Mouse (Mus musculus): ENCODE results near the gene Espnl.

Gene Espnl

DNA sequence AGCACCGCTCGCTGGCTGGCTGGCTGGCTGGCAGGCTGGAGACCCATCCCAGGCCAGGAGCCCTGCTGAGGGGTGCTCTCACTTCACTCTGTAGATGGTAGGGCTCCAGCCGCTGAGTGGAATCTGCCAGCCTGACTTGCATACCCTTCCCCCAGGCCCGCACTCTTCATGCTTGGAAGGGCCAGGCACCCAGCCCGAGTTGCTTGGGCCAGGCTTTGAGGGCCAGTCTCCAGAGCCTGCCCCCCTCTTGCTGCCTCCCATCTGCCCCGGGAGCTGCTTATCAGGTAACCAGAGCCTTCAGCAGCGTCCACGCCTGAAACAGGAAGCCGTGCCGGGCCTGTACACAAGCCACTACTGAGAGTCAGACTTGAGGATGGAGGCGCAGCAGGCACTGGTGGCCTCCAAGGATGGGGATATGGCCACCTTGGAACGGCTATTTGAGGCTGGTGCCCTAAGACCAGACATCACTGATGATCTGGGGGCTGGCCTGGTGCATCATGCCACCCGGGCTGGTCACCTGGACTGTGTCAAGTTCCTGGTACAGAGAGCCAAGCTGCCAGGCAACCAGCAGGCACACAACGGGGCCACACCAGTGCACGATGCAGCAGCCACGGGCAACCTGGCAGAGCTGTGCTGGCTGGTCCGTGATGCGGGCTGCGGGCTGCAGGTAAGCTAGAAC, at the start of gene Espnl:
Gene Espnl, plus strand, starts transcription at position 316 of the 679 bp plus-strand sequence.
- DNase-seq (ENCODE audit: low spot score) = peak; percentile 60

GRCm38 (mm10) chr1:91272260-91272659, 49.6 kb upstream of the Espnl start:
- no peak for DNase-seq (ENCODE audit: low spot score)

GRCm38 (mm10) chr1:91276581-91276980, 45.3 kb upstream of the Espnl start:
- DNase-seq (ENCODE audit: low spot score) = no peak

DNA sequence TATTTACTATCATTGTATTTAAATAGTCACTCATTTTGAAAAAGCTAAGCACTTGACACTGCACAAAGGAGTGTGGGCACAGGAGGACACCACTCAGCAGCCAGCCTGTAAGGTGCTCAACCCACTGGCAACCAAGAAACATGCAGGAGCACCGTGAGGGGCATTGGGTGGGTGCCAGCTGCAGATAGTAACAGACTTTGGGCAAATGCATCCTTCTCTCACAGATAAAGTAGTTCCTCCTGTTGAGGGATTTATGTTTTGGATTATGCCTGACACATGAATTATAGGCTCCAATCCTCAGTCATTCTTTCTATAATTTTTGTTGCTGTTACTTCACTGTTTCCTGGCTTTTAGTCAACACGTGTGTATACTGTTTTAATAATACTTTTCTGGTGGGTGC, 44.4 kb upstream of the Espnl start:
- no peak for DNase-seq (ENCODE audit: low spot score)

- DNase-seq (ENCODE audit: low spot score) = no peak
Observed at GRCm38 (mm10) chr1:91278410-91279119, 43.3 kb upstream of the Espnl start.

GRCm38 (mm10) chr1:91279126-91279525, 42.7 kb upstream of the Espnl start:
- DNase-seq (ENCODE audit: low spot score) = no peak

DNA sequence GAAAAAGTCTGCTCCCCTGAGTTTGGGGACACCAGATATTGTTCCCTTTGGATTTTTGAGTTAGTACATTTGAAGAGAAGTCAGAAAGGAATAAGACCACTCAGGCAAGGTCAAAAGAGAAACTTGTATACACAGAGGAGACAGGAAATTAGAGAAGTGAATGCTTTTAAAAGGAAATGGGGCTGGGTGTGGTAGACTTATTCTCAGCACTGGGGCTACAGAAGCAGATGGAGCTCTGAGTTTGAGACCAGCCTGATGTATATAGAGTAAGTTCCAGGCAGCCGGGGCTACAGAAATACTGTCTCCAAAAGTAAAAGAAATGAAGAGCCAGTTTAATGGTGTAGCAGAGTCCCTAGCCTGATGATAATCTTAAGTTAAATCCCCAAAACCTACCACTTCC, 39.3 kb upstream of the Espnl start:
- DNase-seq (ENCODE audit: low spot score) = no peak

DNA sequence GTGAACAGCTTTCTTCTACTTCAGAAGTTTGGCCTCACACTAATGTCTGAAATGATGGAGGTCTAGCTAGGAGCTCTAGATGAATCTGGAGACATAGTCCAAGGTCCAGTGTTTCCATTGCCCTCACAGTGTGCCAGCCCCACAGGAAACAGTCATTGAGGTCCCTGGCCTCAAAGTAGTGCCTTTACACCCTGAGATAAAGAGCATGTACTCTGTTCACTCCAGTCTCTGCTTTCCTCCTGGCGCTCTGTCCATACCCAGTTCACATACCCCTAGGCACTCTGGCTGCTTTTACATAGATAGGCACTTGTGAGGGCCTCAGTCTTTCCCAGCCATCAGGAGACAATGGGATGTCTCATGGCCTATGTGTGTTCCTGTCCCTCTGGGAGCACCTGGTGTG, 32.5 kb upstream of the Espnl start:
- no peak for DNase-seq (ENCODE audit: low spot score)

DNA sequence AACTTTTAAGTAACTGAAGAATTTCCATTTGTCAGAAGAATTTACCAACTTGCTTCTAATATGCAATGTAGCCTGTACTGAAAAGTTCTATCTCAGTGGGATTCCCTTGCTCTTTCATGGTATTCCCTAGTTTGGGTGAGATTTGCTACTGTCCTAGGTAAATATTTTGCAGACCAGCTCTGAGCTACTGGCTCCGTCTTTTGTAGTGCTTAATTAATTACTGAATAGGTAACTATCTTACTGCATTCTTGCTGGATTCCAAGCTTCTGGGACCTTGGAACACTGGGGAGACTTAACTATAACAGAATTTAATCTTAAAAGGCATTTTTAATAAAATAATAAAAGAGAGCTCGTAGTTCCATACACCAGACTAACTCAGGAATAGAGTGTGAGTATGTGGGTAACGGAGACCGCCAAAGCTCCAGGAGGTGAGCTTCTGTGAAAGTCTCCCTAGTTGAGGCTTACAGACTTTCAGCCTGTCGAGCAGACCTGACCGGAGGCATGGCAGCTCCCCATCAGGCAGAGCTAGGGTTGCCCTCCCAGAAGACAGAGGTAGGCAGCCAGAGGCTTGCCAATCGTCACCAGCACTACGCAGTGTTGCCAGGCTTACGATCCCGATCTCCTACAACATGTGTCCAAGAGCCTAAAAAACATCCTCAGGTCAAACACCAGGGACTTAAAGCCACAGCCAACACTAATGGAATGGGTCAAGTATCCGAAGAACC, 29.6 kb upstream of the Espnl start:
- no peak for DNase-seq (ENCODE audit: low spot score)

DNA sequence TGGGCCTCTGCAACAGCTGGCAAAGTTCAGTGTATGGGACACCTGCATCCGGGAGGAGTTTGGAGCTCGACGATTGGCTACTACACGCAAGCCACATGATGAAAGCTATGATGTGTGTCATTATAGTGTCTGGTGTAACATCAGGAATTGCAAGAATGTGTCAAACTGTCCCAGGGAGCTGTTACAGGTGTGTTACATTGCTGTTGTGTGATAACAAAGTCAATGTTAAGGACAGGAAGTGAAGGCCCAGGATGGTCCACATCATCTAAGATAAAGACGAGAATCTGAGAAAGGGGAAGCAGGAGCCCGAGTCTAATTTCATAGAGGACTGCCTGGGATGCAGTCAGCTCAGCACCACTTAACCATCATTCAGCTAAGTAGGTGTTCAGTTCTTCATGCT, 26.3 kb upstream of the Espnl start:
- DNase-seq (ENCODE audit: low spot score) = no peak

- peak; percentile 89 for DNase-seq (ENCODE audit: low spot score)
Observed at GRCm38 (mm10) chr1:91297799-91298744, 23.8 kb upstream of the Espnl start, which contains the start of gene Scly. TSS of gene Scly (plus strand) at chr1:91298338.

- DNase-seq (ENCODE audit: low spot score) = no peak
Observed at GRCm38 (mm10) chr1:91299026-91299706, 22.7 kb upstream of the Espnl start.

GRCm38 (mm10) chr1:91299707-91300426, 22.0 kb upstream of the Espnl start:
- DNase-seq (ENCODE audit: low spot score) = peak; percentile 40

DNA sequence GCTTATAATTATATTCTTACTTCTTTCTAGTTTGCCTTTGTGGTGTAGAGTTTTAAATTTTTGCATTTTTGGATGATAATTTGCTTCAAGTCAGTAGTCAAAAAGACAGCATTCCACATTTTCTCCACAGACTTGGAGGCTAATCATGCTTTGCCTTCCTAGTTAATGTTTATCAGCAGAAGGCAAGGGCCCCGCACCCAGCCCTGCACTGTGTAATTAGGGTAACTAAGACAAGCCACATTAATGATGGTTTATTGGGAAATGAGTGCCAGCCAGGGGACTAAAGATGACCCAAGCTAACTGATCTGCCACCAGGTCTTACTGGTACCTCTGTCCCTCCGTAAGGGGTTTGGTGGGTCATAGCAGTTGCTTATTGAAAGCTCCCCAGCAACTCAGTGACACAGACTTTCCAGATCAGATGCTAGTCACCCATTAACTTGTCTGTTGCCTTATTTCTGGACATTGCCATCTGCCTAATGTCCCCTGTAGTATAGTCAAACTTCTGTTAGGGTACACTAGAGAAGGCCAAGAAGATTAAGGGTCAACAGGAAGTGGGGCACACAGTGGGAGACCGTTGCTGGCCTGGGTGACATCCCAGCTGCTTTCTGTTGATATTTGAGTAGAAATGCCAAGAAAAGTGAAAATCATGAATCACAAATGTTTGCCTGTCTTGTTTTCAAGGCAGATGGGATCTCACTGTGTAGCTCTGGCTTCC, 20.5 kb upstream of the Espnl start:
- DNase-seq (ENCODE audit: low spot score) = no peak

DNA sequence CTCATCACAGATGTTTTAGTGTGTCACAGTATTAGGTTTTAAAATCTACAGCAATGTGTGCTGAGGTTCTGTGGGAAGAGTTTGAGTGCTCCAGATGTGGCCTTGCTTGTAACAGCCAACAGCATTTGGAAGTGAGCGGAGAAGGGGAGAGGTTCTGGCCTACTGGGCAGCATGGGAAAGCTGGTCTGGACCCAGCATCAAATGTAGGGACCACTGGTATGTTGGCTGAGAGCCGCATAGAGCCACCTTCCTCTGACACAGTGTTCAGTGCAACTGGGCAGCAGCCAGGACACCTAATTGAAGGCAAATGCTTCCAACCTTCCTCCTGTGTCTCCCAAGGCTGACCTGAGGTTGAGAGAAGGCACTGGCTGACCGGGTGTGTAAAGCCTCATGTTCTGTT, 19.9 kb upstream of the Espnl start:
- DNase-seq (ENCODE audit: low spot score) = no peak

DNA sequence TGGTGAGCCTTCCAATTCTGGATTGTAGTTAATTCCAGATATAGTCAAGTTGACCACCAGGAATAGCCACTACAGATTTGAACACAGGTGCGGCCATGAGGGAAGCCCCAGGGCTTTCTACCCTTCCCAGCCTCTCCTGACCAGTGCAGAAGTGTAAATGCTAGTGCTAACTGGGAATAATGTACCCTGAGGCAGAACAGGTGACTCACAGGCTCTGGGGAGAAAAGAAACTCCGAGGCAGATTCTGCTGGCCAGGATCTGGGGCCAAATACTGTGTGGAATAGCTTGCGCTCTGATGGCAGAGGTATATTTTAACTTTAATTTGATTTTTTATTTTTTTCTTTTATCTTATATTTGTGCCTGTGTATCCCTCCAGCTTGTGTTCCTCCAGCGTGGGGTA, 17.3 kb upstream of the Espnl start:
- DNase-seq (ENCODE audit: low spot score) = no peak

- no peak for DNase-seq (ENCODE audit: low spot score)
Observed at GRCm38 (mm10) chr1:91309366-91310085, 12.3 kb upstream of the Espnl start.

DNA sequence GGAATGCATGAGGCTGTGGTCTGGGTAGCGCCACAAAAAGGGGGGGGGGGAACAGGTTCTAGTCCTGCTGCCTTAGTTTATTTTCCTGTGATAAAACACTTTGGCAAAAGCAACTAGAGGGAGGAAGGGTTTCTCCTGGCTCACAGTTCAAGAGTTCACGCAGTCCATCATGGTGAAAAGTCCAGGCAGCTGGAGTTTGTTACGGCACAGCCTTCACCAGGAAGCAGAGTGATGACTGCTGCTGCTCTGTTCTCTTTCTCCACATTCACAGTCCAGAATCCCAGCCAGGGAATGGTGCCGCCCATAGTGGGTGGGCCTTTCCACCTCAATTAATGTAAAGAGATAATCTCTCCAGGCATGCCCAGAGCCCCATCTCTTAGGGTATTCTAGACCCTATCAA, 9.6 kb upstream of the Espnl start:
- no peak for DNase-seq (ENCODE audit: low spot score)

- DNase-seq (ENCODE audit: low spot score) = no peak
Observed at GRCm38 (mm10) chr1:91313251-91313650, 8.6 kb upstream of the Espnl start.

Data from MN1 (cell line).